Mouse (Mus musculus): Measurements from ENCODE around the gene Olfr316.

- TF ChIP-seq CTCF (IDR thresholded peaks at IDR 0.05; ENCODE audit: borderline replicate concordance, insufficient read depth, low read length), result no peak
- no peak for TF ChIP-seq POLR2A (IDR thresholded peaks at IDR 0.05; ENCODE audit: low read depth, low read length)
Measured at GRCm38 (mm10) chr11:58795856-58796255, 43.3 kb downstream of the Olfr316 start.
